Comparison of ENCODE assay signal across 11 mouse cellular contexts in the genomic region with DNA sequence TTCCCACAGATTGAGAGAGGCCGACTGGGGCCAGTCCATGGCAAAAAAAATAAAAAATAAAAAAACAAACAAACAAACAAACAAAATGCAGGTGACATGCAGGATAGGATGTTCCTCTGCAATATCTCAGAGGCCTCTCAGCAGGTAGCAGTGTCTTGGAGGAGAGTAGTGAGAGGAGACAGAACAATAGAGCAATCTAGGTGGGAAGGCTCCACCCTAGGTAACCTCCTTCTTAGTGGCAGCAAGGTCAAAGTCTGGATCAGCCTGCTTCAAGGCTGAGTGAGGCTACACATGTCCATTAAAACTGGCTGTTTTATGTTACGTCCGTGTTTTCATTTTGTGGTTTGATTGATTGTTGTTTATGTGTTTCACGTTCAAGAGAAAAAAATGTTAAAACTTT. TPM values are rescaled to one million over a fixed set of nuclear protein-coding genes. Genes with fewer than 3 reads are reported as not detected.
"Had no signal": no experiment of that assay in that cellular context is flagged by ENCODE, and none has a peak within 500 bp of the region (broad histone marks: within the 10 kb centered on the region; RNA-seq: fewer than 3 reads in every experiment).

No protein-coding gene starts in this region.

RNA-seq across cellular contexts. Expression of gene Psg18, which starts 36.7 kb away (rescaled TPM):
- polyA plus RNA-seq: neural tube, embryonic 13.5 days; neural tube, embryonic 14.5 days; neural tube, embryonic 15.5 days; spleen, adult 2 months; stomach, embryonic 14.5 days; stomach, embryonic 15.5 days; stomach, embryonic 16.5 days; stomach, postnatal 0 days; testis, adult 2 months; urinary bladder, adult 2 months had no signal

RNA-seq across cellular contexts. Expression of gene Psg28, which starts 40.4 kb away (rescaled TPM):
- polyA plus RNA-seq: neural tube, embryonic 13.5 days; neural tube, embryonic 14.5 days; neural tube, embryonic 15.5 days; spleen, adult 2 months; stomach, embryonic 14.5 days; stomach, embryonic 15.5 days; stomach, embryonic 16.5 days; stomach, postnatal 0 days; testis, adult 2 months; thymus, adult 2 months; urinary bladder, adult 2 months had no signal
